Mouse (Mus musculus) liver, postnatal 0 days (tissue): ENCODE data around the gene Lrrc4. TPM values are rescaled to one million over a fixed set of nuclear protein-coding genes. Genes with fewer than 3 reads are reported as not detected.

ENCODE experiments used
- ATAC-seq: fragments of 200-750 bp; cut with Nextera tagmentation; 2 replicates; pipeline ENCODE4 v1.8.0; 2017; ENCODE audit warnings: mild to moderate bottlenecking, moderate library complexity
- DNase-seq: peaks from one replicate; pipeline ENCODE4 v3.0.0-alpha.2; 2016
- H3K27ac ChIP-seq: fragments of 300-500 bp; sonication (generic); 2 replicates; pipeline ENCODE4 v1.5.1; 2014; ENCODE audit warnings: antibody characterized with exemption, moderate library complexity, mild to moderate bottlenecking, low read depth
- H3K27me3 ChIP-seq: fragments of 300-500 bp; sonication (generic); 2 replicates; pipeline ENCODE4 v1.6.1; 2014; ENCODE audit warnings: low read length, control low read depth, mixed read lengths; ENCODE audit not compliant: insufficient read depth
- H3K36me3 ChIP-seq: fragments of 300-500 bp; sonication (generic); replicated peaks from 2 replicates; pipeline ENCODE4 v1.6.1; 2014; ENCODE audit warnings: mild to moderate bottlenecking, control low read depth, low read length, moderate library complexity, mixed read lengths; ENCODE audit not compliant: insufficient read depth
- H3K4me1 ChIP-seq: fragments of 300-500 bp; sonication (generic); 2 replicates; pipeline ENCODE4 v1.6.1; 2014; ENCODE audit warnings: antibody characterized with exemption, mild to moderate bottlenecking, control low read depth; ENCODE audit not compliant: insufficient read depth
- H3K4me2 ChIP-seq: fragments of 300-500 bp; sonication (generic); 2 replicates; pipeline ENCODE4 v1.6.1; 2014; ENCODE audit warnings: low read depth, mild to moderate bottlenecking, low read length, moderate library complexity, mixed read lengths
- H3K4me3 ChIP-seq: fragments of 300-500 bp; sonication (generic); 2 replicates; pipeline ENCODE4 v1.5.1; 2014; ENCODE audit warnings: low read depth, low read length
- H3K9ac ChIP-seq: fragments of 300-500 bp; sonication (generic); replicated peaks from 2 replicates; pipeline ENCODE4 v1.6.1; 2014; ENCODE audit warnings: mild to moderate bottlenecking, moderate library complexity
- H3K9me3 ChIP-seq: fragments of 300-500 bp; sonication (generic); 2 replicates; pipeline ENCODE4 v1.6.1; 2016; ENCODE audit warnings: mild to moderate bottlenecking, control low read depth, low read length, mixed read lengths
- CTCF ChIP-seq: sonication (generic); IDR thresholded peaks from 2 replicates; pipeline ENCODE4 v1.5.1; 2016; ENCODE audit warnings: antibody characterized with exemption, low read depth
- EP300 ChIP-seq: IDR thresholded peaks from 2 replicates; pipeline ENCODE4 v1.6.1; 2016; ENCODE audit warnings: antibody characterized with exemption, low read depth, mild to moderate bottlenecking
- WGBS: fragments of 180-500 bp; shearing (Covaris S2); extraction: QIAGEN DNeasy Blood & Tissue Kit; methylation state at CpG from one replicate; pipeline ENCODE4 v1.1.7; 2014; ENCODE audit not compliant: insufficient replicate concordance; 5-methylcytosine and 5-hydroxymethylcytosine counted together
- polyA plus RNA-seq: library from polyadenylated mRNA; unstranded; fragments of >200 nt; fragmentation: Nextera tagmentation; extraction: Ambion mirVana; gene quantifications from 2 replicates; pipeline ENCODE4 v1.2.1, GENCODE M21; 2015

Lrrc4 gene
- polyA plus RNA-seq, 1 experiment from 2014 or later = 0.08 TPM

DNA sequence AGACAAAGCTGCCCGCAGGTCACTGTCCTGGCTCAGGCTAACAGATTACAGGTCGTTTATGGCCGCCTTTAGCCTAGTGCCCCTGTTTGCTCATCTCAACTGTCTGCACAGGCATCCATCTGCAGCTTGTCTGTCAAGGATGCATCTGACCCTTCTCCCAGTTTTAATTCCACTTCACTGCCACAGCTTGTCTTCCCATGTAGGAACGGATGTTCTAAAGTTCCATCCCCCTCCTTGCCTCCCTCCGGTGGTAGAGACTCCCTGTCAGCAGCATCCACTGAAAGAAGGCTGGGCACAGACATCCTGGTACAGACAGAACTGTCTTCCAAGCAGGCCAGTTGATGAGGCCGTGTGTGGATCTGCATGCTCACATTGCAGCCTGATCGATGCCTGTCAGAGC, 20.8 kb upstream of the Lrrc4 start:
- H3K9ac ChIP-seq = no peak overlapping the region
- no peak for ATAC-seq
- H3K36me3 ChIP-seq = 0 out of 2 replicates have a peak, but pooled peaks cover 3% of the 10 kb centered on the region
- no peak overlapping the region for H3K4me2 ChIP-seq
- H3K27ac ChIP-seq = no peak overlapping the region
- H3K4me3 ChIP-seq = no peak overlapping the region
- peaks cover 8% of the 10 kb centered on the region for H3K4me1 ChIP-seq
- 79% methylated on average over 7 of the region's 7 CpGs for WGBS
- DNase-seq = no peak
- no peaks in the 10 kb centered on the region for H3K9me3 ChIP-seq
- TF ChIP-seq CTCF (no peak), EP300 (no peak)
- H3K27me3 ChIP-seq = no peaks in the 10 kb centered on the region

GRCm38 (mm10) chr6:28850326-28850900, 18.9 kb upstream of the Lrrc4 start:
- Histone ChIP-seq H3K27ac (no peak overlapping the region), H3K4me2 (no peak overlapping the region), H3K36me3 (0 out of 2 replicates have a peak, but pooled peaks cover 3% of the 10 kb centered on the region), H3K9ac (no peak overlapping the region), H3K4me3 (no peak overlapping the region), H3K4me1 (no peaks in the 10 kb centered on the region), H3K9me3 (no peaks in the 10 kb centered on the region), H3K27me3 (no peaks in the 10 kb centered on the region)
- no peak for DNase-seq
- no peak for ATAC-seq
- TF ChIP-seq CTCF (no peak), EP300 (no peak)
- WGBS = 83% methylated on average over 9 of the region's 9 CpGs

DNA sequence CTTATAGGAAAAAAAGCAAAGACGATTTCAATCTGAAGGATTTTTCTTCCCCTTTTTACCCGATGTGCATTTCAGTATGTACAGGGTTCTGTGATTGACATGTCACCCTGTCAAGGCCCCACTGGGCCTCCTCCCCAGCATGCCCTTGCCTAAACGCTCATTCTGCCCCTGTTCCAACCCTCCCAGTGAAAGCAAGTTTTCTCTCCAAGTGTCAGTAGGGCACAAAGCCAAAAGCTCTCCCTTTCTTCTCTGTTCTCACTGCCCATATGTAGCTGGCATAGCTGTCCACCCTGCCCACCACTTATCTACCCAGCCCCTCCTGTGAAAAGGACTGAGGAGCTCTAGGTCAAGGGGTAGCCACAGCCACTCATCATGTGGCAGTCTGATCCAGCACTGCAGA, 17.8 kb upstream of the Lrrc4 start:
- Histone ChIP-seq H3K9ac (no peak overlapping the region), H3K27me3 (no peaks in the 10 kb centered on the region), H3K4me2 (no peak overlapping the region), H3K4me1 (no peaks in the 10 kb centered on the region), H3K9me3 (no peaks in the 10 kb centered on the region), H3K27ac (no peak overlapping the region), H3K36me3 (0 out of 2 replicates have a peak, but pooled peaks cover under 1% of the 10 kb centered on the region), H3K4me3 (no peak overlapping the region)
- no peak for TF ChIP-seq CTCF
- TF ChIP-seq EP300 = no peak
- WGBS = 24% methylated on average over 3 of the region's 3 CpGs
- DNase-seq (no peak), ATAC-seq (no peak)

DNA sequence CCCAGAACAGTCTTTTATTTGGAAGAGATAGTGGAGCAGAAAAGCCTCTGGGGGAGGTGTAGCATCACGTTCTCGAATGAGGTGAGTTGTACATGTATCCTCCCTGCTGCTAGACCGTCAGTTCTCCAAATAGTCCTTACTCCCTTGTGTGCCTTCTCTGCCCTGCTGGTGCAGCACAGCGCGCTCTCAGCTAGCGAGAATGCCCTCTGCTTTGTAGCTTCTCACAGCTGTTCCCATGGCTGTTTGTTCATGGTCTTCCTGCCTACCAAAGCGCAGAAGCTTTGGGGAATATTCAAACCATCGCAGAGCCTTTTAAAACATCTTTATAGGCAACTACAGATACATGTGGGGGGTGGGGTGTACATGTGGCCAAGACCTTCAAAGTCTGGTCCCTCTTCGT, 17.3 kb upstream of the Lrrc4 start:
- no peak for ATAC-seq
- TF ChIP-seq EP300 (no peak), CTCF (no peak)
- DNase-seq = no peak
- no peaks in the 10 kb centered on the region for H3K4me1 ChIP-seq
- no peak overlapping the region for H3K9ac ChIP-seq
- H3K36me3 ChIP-seq = no peaks in the 10 kb centered on the region
- H3K27ac ChIP-seq = no peak overlapping the region
- no peaks in the 10 kb centered on the region for H3K9me3 ChIP-seq
- no peak overlapping the region for H3K4me3 ChIP-seq
- H3K4me2 ChIP-seq = no peak overlapping the region
- WGBS = 70% methylated on average over 9 of the region's 9 CpGs
- H3K27me3 ChIP-seq = no peaks in the 10 kb centered on the region

DNA sequence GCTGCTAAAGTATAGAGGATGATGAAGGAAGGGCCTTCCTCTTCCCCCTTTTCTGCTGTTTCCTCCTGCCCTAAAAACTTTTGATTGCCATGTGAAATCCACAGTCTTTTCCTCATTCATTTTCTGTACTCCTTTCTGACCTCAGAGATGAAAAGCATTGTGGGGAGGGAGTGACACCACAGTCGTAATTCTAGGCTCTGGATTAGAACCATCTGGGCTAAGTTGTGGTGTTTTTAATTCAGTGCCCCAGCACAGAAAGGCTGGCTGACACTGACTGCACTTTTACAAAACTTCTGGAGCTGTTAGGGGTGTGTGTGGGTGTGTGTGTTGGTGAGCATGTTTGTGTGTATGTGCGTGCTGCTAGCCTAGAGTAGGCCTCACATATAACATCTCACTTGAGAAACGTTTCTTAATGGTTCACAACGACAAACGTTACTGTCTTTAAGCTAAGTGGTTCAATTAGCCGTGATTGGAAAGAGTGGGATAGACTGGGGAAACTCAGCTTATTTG, 16.8 kb upstream of the Lrrc4 start:
- Histone ChIP-seq H3K9ac (no peak overlapping the region), H3K9me3 (no peaks in the 10 kb centered on the region), H3K27me3 (no peaks in the 10 kb centered on the region), H3K4me2 (no peak overlapping the region), H3K4me3 (no peak overlapping the region), H3K36me3 (no peaks in the 10 kb centered on the region), H3K27ac (no peak overlapping the region), H3K4me1 (no peaks in the 10 kb centered on the region)
- no peak for TF ChIP-seq EP300
- TF ChIP-seq CTCF = no peak
- DNase-seq (no peak), ATAC-seq (no peak)
- 70% methylated on average over 6 of the region's 6 CpGs for WGBS

DNA sequence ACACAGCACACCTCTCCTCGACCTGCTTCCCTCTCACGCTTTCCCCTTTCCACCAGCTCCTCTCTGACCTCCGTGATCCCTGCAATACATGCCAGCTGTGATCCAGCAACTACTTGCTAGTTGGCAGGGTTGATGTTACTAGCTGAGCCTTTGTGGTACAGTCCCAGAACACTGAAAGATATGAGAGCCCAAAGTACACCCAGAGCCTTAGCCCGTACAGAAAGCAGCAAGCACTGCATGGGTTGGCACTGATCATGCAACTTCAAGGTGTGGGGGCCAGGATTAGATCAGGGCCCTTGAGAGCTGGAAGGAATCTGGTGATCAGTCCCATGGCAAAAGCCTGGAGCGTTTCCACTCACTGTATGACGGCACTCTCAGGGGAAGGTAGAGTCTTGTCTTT, 16.1 kb upstream of the Lrrc4 start:
- Histone ChIP-seq H3K36me3 (no peaks in the 10 kb centered on the region), H3K4me3 (no peak overlapping the region), H3K27me3 (no peaks in the 10 kb centered on the region), H3K4me2 (no peak overlapping the region), H3K9ac (no peak overlapping the region), H3K27ac (no peak overlapping the region), H3K9me3 (no peaks in the 10 kb centered on the region), H3K4me1 (no peaks in the 10 kb centered on the region)
- DNase-seq (no peak), ATAC-seq (no peak)
- no peak for TF ChIP-seq EP300
- WGBS = 79% methylated on average over 6 of the region's 6 CpGs
